Mouse (Mus musculus) olfactory bulb, adult 2 months (tissue): Measurements from ENCODE around the gene Slco3a1.

Source experiments
- CTCF ChIP-seq: fragments of 200-500 bp; IDR thresholded peaks from 2 replicates; pipeline ENCODE4 v1.5.1; 2012; ENCODE audit warnings: low read depth, mild to moderate bottlenecking, low read length, moderate library complexity; ENCODE audit not compliant: insufficient read depth
- POLR2A ChIP-seq: fragments of 200-500 bp; IDR thresholded peaks from 2 replicates; pipeline ENCODE4 v1.6.1; 2012; ENCODE audit warnings: mild to moderate bottlenecking, low read depth, low read length, moderate library complexity; ENCODE audit not compliant: insufficient read depth

- TF ChIP-seq CTCF (no peak), POLR2A (no peak)
These were observed 223.5 kb downstream of the Slco3a1 start for GRCm38 (mm10) chr7:74330858-74331726.
